Mouse (Mus musculus) midbrain, postnatal 0 days (tissue): ENCODE measurements around the gene Napa. TPM values are rescaled to one million over a fixed set of nuclear protein-coding genes. Genes with fewer than 3 reads are reported as not detected.

Source experiments
- ATAC-seq: fragments of 200-750 bp; cut with Nextera tagmentation; 2 replicates; pipeline ENCODE4 v1.8.0; 2017; ENCODE audit warnings: moderate number of reproducible peaks, mild to moderate bottlenecking, moderate TSS enrichment, moderate library complexity; ENCODE audit not compliant: low FRiP score
- DNase-seq: peaks from one replicate; pipeline ENCODE4 v3.0.0-alpha.2; 2015; ENCODE audit warnings: low spot score
- H3K27ac ChIP-seq: fragments of 300-500 bp; sonication (generic); 2 replicates; pipeline ENCODE4 v1.5.1; 2014; ENCODE audit warnings: low read depth, mild to moderate bottlenecking, low read length, mixed read lengths
- H3K27me3 ChIP-seq: fragments of 300-500 bp; sonication (generic); 2 replicates; pipeline ENCODE4 v1.6.1; 2014; ENCODE audit warnings: low read length, control low read depth, mixed read lengths; ENCODE audit not compliant: insufficient read depth
- H3K36me3 ChIP-seq: fragments of 300-500 bp; sonication (generic); 2 replicates; pipeline ENCODE4 v1.6.1; 2014; ENCODE audit warnings: low read length, control low read depth, mixed read lengths; ENCODE audit not compliant: insufficient read depth
- H3K4me1 ChIP-seq: fragments of 300-500 bp; sonication (generic); 2 replicates; pipeline ENCODE4 v1.6.1; 2014; ENCODE audit warnings: mild to moderate bottlenecking, control low read depth, antibody characterized with exemption, low read length, mixed read lengths; ENCODE audit not compliant: insufficient read depth
- H3K4me2 ChIP-seq: fragments of 300-500 bp; sonication (generic); 2 replicates; pipeline ENCODE4 v1.6.1; 2014; ENCODE audit warnings: low read depth, mild to moderate bottlenecking, low read length, mixed read lengths; ENCODE audit not compliant: poor library complexity, severe bottlenecking
- H3K4me3 ChIP-seq: fragments of 300-500 bp; sonication (generic); 2 replicates; pipeline ENCODE4 v1.5.1; 2014; ENCODE audit warnings: low read depth, mild to moderate bottlenecking, low read length, moderate library complexity
- H3K9ac ChIP-seq: fragments of 300-500 bp; sonication (generic); replicated peaks from 2 replicates; pipeline ENCODE4 v1.6.1; 2014; ENCODE audit warnings: mild to moderate bottlenecking, low read length, moderate library complexity, mixed read lengths; ENCODE audit not compliant: poor library complexity, severe bottlenecking
- H3K9me3 ChIP-seq: fragments of 300-500 bp; sonication (generic); 2 replicates; pipeline ENCODE4 v1.6.1; 2016; ENCODE audit warnings: low read length, control low read depth
- CTCF ChIP-seq: IDR thresholded peaks from 2 replicates; pipeline ENCODE4 v1.5.1; 2016; ENCODE audit warnings: antibody characterized with exemption, mild to moderate bottlenecking
- WGBS: fragments of 180-500 bp; shearing (Covaris S2); extraction: QIAGEN DNeasy Blood & Tissue Kit; methylation state at CpG from one replicate; pipeline ENCODE4 v1.1.7; 2014; 5-methylcytosine and 5-hydroxymethylcytosine counted together
- polyA plus RNA-seq: library from polyadenylated mRNA; unstranded; fragments of >200 nt; fragmentation: Nextera tagmentation; extraction: Ambion mirVana; gene quantifications from 2 replicates; pipeline ENCODE4 v1.2.1, GENCODE M21; 2015
- total RNA-seq: library from RNA; depleted of rRNA; stranded (reverse); fragments of >200 nt; gene quantifications from 2 replicates; pipeline ENCODE4 v1.2.3, GENCODE M21; 2014; rRNA removed

The Napa gene
- total and polyA plus RNA-seq, 2 experiments from 2014 or later, result 236 to 403 TPM

- H3K27me3 ChIP-seq, result no peaks in the 10 kb centered on the region
- H3K4me1 ChIP-seq, result no peaks in the 10 kb centered on the region
- no peak overlapping the region for H3K9ac ChIP-seq
- DNase-seq (peak; percentile 35), ATAC-seq (no peak)
- WGBS, result 75% methylated on average over 9 of the region's 9 CpGs
- H3K9me3 ChIP-seq, result no peaks in the 10 kb centered on the region
- TF ChIP-seq CTCF, result no peak
- no peak overlapping the region for H3K4me2 ChIP-seq
- peaks cover 6% of the 10 kb centered on the region for H3K36me3 ChIP-seq
- no peak overlapping the region for H3K4me3 ChIP-seq
- H3K27ac ChIP-seq, result no peak overlapping the region
Observed at GRCm38 (mm10) chr7:16155132-16155872, 57.0 kb downstream of the Napa start.

DNA sequence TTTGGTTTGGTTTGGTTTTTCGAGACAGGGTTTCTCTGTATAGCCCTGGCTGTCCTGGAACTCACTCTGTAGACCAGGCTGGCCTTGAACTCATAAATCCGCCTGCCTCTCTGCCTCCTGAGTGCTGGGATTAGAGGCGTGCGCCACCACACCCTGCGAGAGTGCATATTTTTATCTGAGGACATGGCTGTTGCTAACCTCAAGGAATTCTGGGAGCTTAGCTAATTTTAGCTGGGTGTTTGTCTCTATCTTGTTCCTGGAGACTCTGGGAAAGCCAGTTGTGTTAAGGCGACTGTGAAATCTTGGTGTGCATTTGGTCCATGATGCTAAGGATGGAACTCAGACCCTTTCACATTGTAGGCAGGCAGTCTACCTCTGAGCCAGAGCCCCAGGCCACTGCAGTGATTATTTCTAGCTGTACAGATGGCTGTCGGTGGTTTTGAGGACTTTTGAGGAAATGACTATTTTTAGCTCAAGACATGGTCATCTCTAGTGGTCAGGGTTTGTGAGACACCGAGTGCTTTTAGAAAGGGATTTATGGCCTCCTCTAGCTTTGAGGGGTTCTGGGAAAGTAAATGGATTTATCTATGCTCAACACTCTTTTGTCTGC, 58.0 kb downstream of the Napa start:
- Histone ChIP-seq H3K27me3 (no peaks in the 10 kb centered on the region), H3K4me1 (no peaks in the 10 kb centered on the region), H3K36me3 (peaks cover 6% of the 10 kb centered on the region), H3K9me3 (no peaks in the 10 kb centered on the region), H3K4me3 (no peak overlapping the region), H3K27ac (no peak overlapping the region), H3K4me2 (no peak overlapping the region), H3K9ac (no peak overlapping the region)
- ATAC-seq, result no peak
- 73% methylated on average over 8 of the region's 8 CpGs for WGBS
- no peak for TF ChIP-seq CTCF
- DNase-seq, result no peak

- DNase-seq (no peak), ATAC-seq (0 out of 2 replicates have a peak, but pooled peaks have one; percentile 15)
- no peak for TF ChIP-seq CTCF
- Histone ChIP-seq H3K4me3 (no peak overlapping the region), H3K27ac (no peak overlapping the region), H3K4me1 (no peaks in the 10 kb centered on the region), H3K9ac (0 out of 2 replicates have a peak overlapping the region, but pooled peaks have one; percentile 36), H3K9me3 (no peaks in the 10 kb centered on the region), H3K27me3 (no peaks in the 10 kb centered on the region), H3K36me3 (no peaks in the 10 kb centered on the region), H3K4me2 (peak overlapping the region; percentile 31)
- WGBS, result 17% methylated on average over 39 of the region's 39 CpGs
Observed at GRCm38 (mm10) chr7:16158735-16159134, 60.5 kb downstream of the Napa start.

DNA sequence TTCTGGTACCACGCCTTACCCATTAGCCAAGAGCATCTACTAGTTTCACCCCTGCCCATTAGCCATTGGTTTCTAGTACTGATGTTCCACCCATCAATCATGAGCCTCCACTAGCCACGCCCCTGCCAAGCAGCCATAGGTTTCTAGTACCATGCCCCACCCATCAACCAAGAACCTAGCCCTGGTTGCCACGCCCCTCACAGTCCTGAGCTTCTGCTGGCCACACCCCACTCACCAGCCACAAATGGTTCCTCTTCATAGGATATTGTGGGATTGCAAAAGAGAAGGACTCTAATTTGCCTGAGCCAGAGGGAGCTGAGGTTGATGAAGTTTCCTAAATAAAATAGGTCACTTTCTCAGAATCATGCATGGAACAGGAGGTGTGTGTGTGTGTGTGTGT, 62.4 kb downstream of the Napa start:
- Histone ChIP-seq H3K27ac (no peak overlapping the region), H3K9ac (no peak overlapping the region), H3K36me3 (no peaks in the 10 kb centered on the region), H3K9me3 (no peaks in the 10 kb centered on the region), H3K27me3 (no peaks in the 10 kb centered on the region), H3K4me1 (no peaks in the 10 kb centered on the region), H3K4me2 (no peak overlapping the region), H3K4me3 (no peak overlapping the region)
- TF ChIP-seq CTCF, result no peak
- no peak for DNase-seq
- no peak for ATAC-seq
- WGBS, result 81% methylated on average over 3 of the region's 3 CpGs

DNA sequence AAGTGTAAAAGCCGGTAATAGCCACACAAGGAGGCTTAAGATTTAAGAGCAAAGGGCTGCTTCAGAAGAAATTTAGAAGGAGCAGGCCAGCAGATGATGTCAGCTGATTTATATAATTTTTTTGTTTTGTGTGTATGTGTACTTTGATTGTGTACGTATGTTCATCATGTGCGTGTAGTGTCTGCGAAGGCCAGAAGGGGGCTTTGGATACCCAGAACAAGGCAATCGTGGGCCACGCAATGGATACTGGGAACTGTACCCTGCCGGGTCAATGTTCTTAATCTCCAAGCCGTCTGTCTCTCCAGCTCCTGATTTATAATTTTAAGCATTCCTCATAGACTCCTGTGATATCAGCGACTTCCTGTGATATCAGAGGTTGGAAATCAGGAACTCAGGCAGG, 63.0 kb downstream of the Napa start:
- H3K9ac ChIP-seq, result no peak overlapping the region
- peak; percentile 19; the same call in 1 of the 2 replicates for TF ChIP-seq CTCF
- H3K4me2 ChIP-seq, result no peak overlapping the region
- no peaks in the 10 kb centered on the region for H3K9me3 ChIP-seq
- DNase-seq (no peak), ATAC-seq (no peak)
- no peaks in the 10 kb centered on the region for H3K27me3 ChIP-seq
- H3K36me3 ChIP-seq, result no peaks in the 10 kb centered on the region
- no peaks in the 10 kb centered on the region for H3K4me1 ChIP-seq
- H3K4me3 ChIP-seq, result no peak overlapping the region
- H3K27ac ChIP-seq, result no peak overlapping the region
- WGBS, result 88% methylated on average over 9 of the region's 9 CpGs

GRCm38 (mm10) chr7:16162036-16162435, 63.8 kb downstream of the Napa start:
- WGBS, result 64% methylated on average over 7 of the region's 7 CpGs
- Histone ChIP-seq H3K9ac (no peak overlapping the region), H3K4me2 (no peak overlapping the region), H3K27me3 (no peaks in the 10 kb centered on the region), H3K4me1 (no peaks in the 10 kb centered on the region), H3K4me3 (no peak overlapping the region), H3K9me3 (no peaks in the 10 kb centered on the region), H3K27ac (no peak overlapping the region), H3K36me3 (no peaks in the 10 kb centered on the region)
- no peak for TF ChIP-seq CTCF
- DNase-seq (no peak), ATAC-seq (0 out of 2 replicates have a peak, but pooled peaks have one; percentile 9)

Other genes starting within 250 kb of the Napa start
- 0.24 TPM in 1 of 2 replicates, not detected in the other for gene Crx, start 218.5 kb upstream of the Napa start, total RNA-seq
- gene Crx, start 218.5 kb upstream of the Napa start, polyA plus RNA-seq, result 0.22 TPM in 1 of 2 replicates, not detected in the other
- not detected in 2 replicates for gene Crxos, start 215.8 kb upstream of the Napa start, total RNA-seq
- not detected in 2 replicates for gene Crxos, start 215.8 kb upstream of the Napa start, polyA plus RNA-seq
- gene Selenow, start 176.1 kb upstream of the Napa start, total RNA-seq, result 718 and 730 TPM in 2 replicates
- 2,106 and 2,315 TPM in 2 replicates for gene Selenow, start 176.1 kb upstream of the Napa start, polyA plus RNA-seq
- 82.8 and 104 TPM in 2 replicates for gene Nop53, start 152.4 kb upstream of the Napa start, total RNA-seq
- 128 and 143 TPM in 2 replicates for gene Nop53, start 152.4 kb upstream of the Napa start, polyA plus RNA-seq
- 5.6 and 5.9 TPM in 2 replicates for gene Ehd2, start 130.9 kb upstream of the Napa start, total RNA-seq
- 3.9 and 4.3 TPM in 2 replicates for gene Ehd2, start 130.9 kb upstream of the Napa start, polyA plus RNA-seq
- gene Bicra, start 50.5 kb upstream of the Napa start, total RNA-seq, result 6.3 and 7.0 TPM in 2 replicates
- gene Bicra, start 50.5 kb upstream of the Napa start, polyA plus RNA-seq, result 3.1 and 4.1 TPM in 2 replicates
- 0.14 and 0.33 TPM in 2 replicates for gene Zfp541, start 36.6 kb upstream of the Napa start, total RNA-seq
- gene Zfp541, start 36.6 kb upstream of the Napa start, polyA plus RNA-seq, result 0.15 TPM in 2 replicates
- 42.5 and 44.1 TPM in 2 replicates for gene Kptn, start 21.4 kb downstream of the Napa start, total RNA-seq
- 35.9 and 36.7 TPM in 2 replicates for gene Kptn, start 21.4 kb downstream of the Napa start, polyA plus RNA-seq
- gene Slc8a2, start 31.4 kb downstream of the Napa start, total RNA-seq, result 64.2 and 76.0 TPM in 2 replicates
- 0.96 and 1.1 TPM in 2 replicates for gene Slc8a2, start 31.4 kb downstream of the Napa start, polyA plus RNA-seq
- 93.8 and 111 TPM in 2 replicates for gene Meis3, start 76.6 kb downstream of the Napa start, total RNA-seq
- gene Meis3, start 76.6 kb downstream of the Napa start, polyA plus RNA-seq, result 106 TPM in 2 replicates
- gene Dhx34, start 123.6 kb downstream of the Napa start, total RNA-seq, result 18.3 and 21.7 TPM in 2 replicates
- 9.3 and 10.3 TPM in 2 replicates for gene Dhx34, start 123.6 kb downstream of the Napa start, polyA plus RNA-seq
- 0.05 and 0.09 TPM in 2 replicates for gene C5ar2, start 145.7 kb downstream of the Napa start, total RNA-seq
- 0.14 and 0.20 TPM in 2 replicates for gene C5ar2, start 145.7 kb downstream of the Napa start, polyA plus RNA-seq
- gene C5ar1, start 161.1 kb downstream of the Napa start, total RNA-seq, result 0.85 and 1.4 TPM in 2 replicates
- gene C5ar1, start 161.1 kb downstream of the Napa start, polyA plus RNA-seq, result 1.4 TPM in 2 replicates
- gene Inafm1, start 175.2 kb downstream of the Napa start, total RNA-seq, result 58.2 and 60.5 TPM in 2 replicates
- 84.2 and 84.5 TPM in 2 replicates for gene Inafm1, start 175.2 kb downstream of the Napa start, polyA plus RNA-seq
- 31.5 and 35.0 TPM in 2 replicates for gene Ccdc9, start 188.3 kb downstream of the Napa start, total RNA-seq
- gene Ccdc9, start 188.3 kb downstream of the Napa start, polyA plus RNA-seq, result 12.7 and 13.6 TPM in 2 replicates
- gene Bbc3, start 209.9 kb downstream of the Napa start, total RNA-seq, result 45.1 and 50.6 TPM in 2 replicates
- gene Bbc3, start 209.9 kb downstream of the Napa start, polyA plus RNA-seq, result 38.9 and 39.0 TPM in 2 replicates